Mouse (Mus musculus) stomach, postnatal 0 days (tissue): ENCODE measurements around the gene Slain1.

Source experiments
- CTCF ChIP-seq: IDR thresholded peaks from 2 replicates; pipeline ENCODE4 v1.5.1; 2016; ENCODE audit warnings: antibody characterized with exemption, low read depth, mild to moderate bottlenecking, moderate library complexity
- EP300 ChIP-seq: optimal IDR thresholded peaks from 2 replicates; pipeline ENCODE3; 2016; ENCODE audit warnings: antibody characterized with exemption

GRCm38 (mm10) chr14:103664391-103664790 lies 14.4 kb downstream of the Slain1 start:
- TF ChIP-seq EP300 (no peak), CTCF (no peak)
